Mouse (Mus musculus): Measurements from ENCODE around the gene Olfr801. TPM values are rescaled to one million over a fixed set of nuclear protein-coding genes. Genes with fewer than 3 reads are reported as not detected.

Olfr801 gene
- polyA plus RNA-seq, 1 experiment from 2014 or later, result not detected

- 19% methylated on average over 1 of the region's 1 CpGs for WGBS
Observed at GRCm38 (mm10) chr10:129621724-129622123, 51.9 kb downstream of the Olfr801 start.

More at GRCm38 (mm10) chr10:129621724-129622123, 51.9 kb downstream of the Olfr801 start:
- H3K4me2 ChIP-seq (ENCODE audit: low read depth, low read length), result no peak overlapping the region
- no peaks in the 10 kb centered on the region for H3K27me3 ChIP-seq (ENCODE audit: control insufficient read depth, insufficient read depth, low read length)
- H3K9me3 ChIP-seq (replicated peaks; ENCODE audit: control insufficient read depth, low read length), result no peaks in the 10 kb centered on the region
- H3K27ac ChIP-seq (ENCODE audit: low read length), result no peak overlapping the region
- no peaks in the 10 kb centered on the region for H3K4me1 ChIP-seq (ENCODE audit: control insufficient read depth, insufficient read depth, low read length)
- H3K9ac ChIP-seq (ENCODE audit: low read length), result no peak overlapping the region
- ATAC-seq (replicated peaks; ENCODE audit: extremely low read depth, insufficient read depth, low FRiP score), result peak; percentile 55; the same call in 1 of the 2 replicates
- no peaks in the 10 kb centered on the region for H3K36me3 ChIP-seq (ENCODE audit: control insufficient read depth, insufficient read depth)
- H3K4me3 ChIP-seq (ENCODE audit: low read length), result no peak overlapping the region

Other genes with a start within 250 kb of the Olfr801 start
- not detected in 2 replicates for gene Olfr786, start 246.6 kb downstream of the Olfr801 start, polyA plus RNA-seq (2015; fragmentation: Nextera tagmentation; extraction: Ambion mirVana)
- gene Olfr787, start 212.0 kb downstream of the Olfr801 start, polyA plus RNA-seq (2015; fragmentation: Nextera tagmentation; extraction: Ambion mirVana), result not detected in 2 replicates
- gene Olfr788, start 202.9 kb downstream of the Olfr801 start, polyA plus RNA-seq (2015; fragmentation: Nextera tagmentation; extraction: Ambion mirVana), result not detected in 2 replicates
- not detected in 2 replicates for gene Olfr789, start 189.1 kb downstream of the Olfr801 start, polyA plus RNA-seq (2015; fragmentation: Nextera tagmentation; extraction: Ambion mirVana)
- not detected in 2 replicates for gene Olfr790, start 175.4 kb downstream of the Olfr801 start, polyA plus RNA-seq (2015; fragmentation: Nextera tagmentation; extraction: Ambion mirVana)
- not detected in 2 replicates for gene Olfr791, start 152.1 kb downstream of the Olfr801 start, polyA plus RNA-seq (2015; fragmentation: Nextera tagmentation; extraction: Ambion mirVana)
- not detected in 2 replicates for gene Olfr792, start 134.7 kb downstream of the Olfr801 start, polyA plus RNA-seq (2015; fragmentation: Nextera tagmentation; extraction: Ambion mirVana)
- not detected in 2 replicates for gene Olfr794, start 106.2 kb downstream of the Olfr801 start, polyA plus RNA-seq (2015; fragmentation: Nextera tagmentation; extraction: Ambion mirVana)
- gene Olfr796, start 61.3 kb downstream of the Olfr801 start, polyA plus RNA-seq (2015; fragmentation: Nextera tagmentation; extraction: Ambion mirVana), result not detected in 2 replicates
- gene Olfr798, start 45.9 kb downstream of the Olfr801 start, polyA plus RNA-seq (2015; fragmentation: Nextera tagmentation; extraction: Ambion mirVana), result not detected in 2 replicates
- gene Olfr799, start 36.4 kb downstream of the Olfr801 start, polyA plus RNA-seq (2015; fragmentation: Nextera tagmentation; extraction: Ambion mirVana), result not detected in 2 replicates
- not detected in 2 replicates for gene Olfr800, start 16.2 kb downstream of the Olfr801 start, polyA plus RNA-seq (2015; fragmentation: Nextera tagmentation; extraction: Ambion mirVana)
- gene Olfr802, start 14.3 kb upstream of the Olfr801 start, polyA plus RNA-seq (2015; fragmentation: Nextera tagmentation; extraction: Ambion mirVana), result not detected in 2 replicates
- not detected in 2 replicates for gene Olfr803, start 20.4 kb upstream of the Olfr801 start, polyA plus RNA-seq (2015; fragmentation: Nextera tagmentation; extraction: Ambion mirVana)
- gene Olfr804, start 29.3 kb upstream of the Olfr801 start, polyA plus RNA-seq (2015; fragmentation: Nextera tagmentation; extraction: Ambion mirVana), result not detected in 2 replicates
- not detected in 2 replicates for gene Olfr805, start 55.5 kb upstream of the Olfr801 start, polyA plus RNA-seq (2015; fragmentation: Nextera tagmentation; extraction: Ambion mirVana)
- gene Olfr806, start 68.1 kb upstream of the Olfr801 start, polyA plus RNA-seq (2015; fragmentation: Nextera tagmentation; extraction: Ambion mirVana), result not detected in 2 replicates
- not detected in 2 replicates for gene Olfr807, start 83.9 kb upstream of the Olfr801 start, polyA plus RNA-seq (2015; fragmentation: Nextera tagmentation; extraction: Ambion mirVana)
- not detected in 2 replicates for gene Olfr808, start 91.6 kb upstream of the Olfr801 start, polyA plus RNA-seq (2015; fragmentation: Nextera tagmentation; extraction: Ambion mirVana)
- gene Olfr809, start 100.8 kb upstream of the Olfr801 start, polyA plus RNA-seq (2015; fragmentation: Nextera tagmentation; extraction: Ambion mirVana), result not detected in 2 replicates
- gene Olfr810, start 121.1 kb upstream of the Olfr801 start, polyA plus RNA-seq (2015; fragmentation: Nextera tagmentation; extraction: Ambion mirVana), result not detected in 2 replicates
- gene Olfr811, start 130.5 kb upstream of the Olfr801 start, polyA plus RNA-seq (2015; fragmentation: Nextera tagmentation; extraction: Ambion mirVana), result not detected in 2 replicates
- not detected in 2 replicates for gene Olfr812, start 172.2 kb upstream of the Olfr801 start, polyA plus RNA-seq (2015; fragmentation: Nextera tagmentation; extraction: Ambion mirVana)
- gene Olfr813, start 181.5 kb upstream of the Olfr801 start, polyA plus RNA-seq (2015; fragmentation: Nextera tagmentation; extraction: Ambion mirVana), result not detected in 2 replicates
- gene Olfr814, start 206.0 kb upstream of the Olfr801 start, polyA plus RNA-seq (2015; fragmentation: Nextera tagmentation; extraction: Ambion mirVana), result not detected in 2 replicates
- gene Olfr815, start 232.0 kb upstream of the Olfr801 start, polyA plus RNA-seq (2015; fragmentation: Nextera tagmentation; extraction: Ambion mirVana), result not detected in 2 replicates
- not detected in 2 replicates for gene Olfr816, start 241.7 kb upstream of the Olfr801 start, polyA plus RNA-seq (2015; fragmentation: Nextera tagmentation; extraction: Ambion mirVana)